Mouse (Mus musculus): ENCODE results near the gene Crybb1. TPM values are rescaled to one million over a fixed set of nuclear protein-coding genes. Genes with fewer than 3 reads are reported as not detected.
A peak's percentile ranks its signal among the peaks of the same experiment; 100 is the strongest.

Crybb1 gene
- total RNA-seq, 2 experiments from 2014 or later, result 16.1 to 17.5 TPM

DNA sequence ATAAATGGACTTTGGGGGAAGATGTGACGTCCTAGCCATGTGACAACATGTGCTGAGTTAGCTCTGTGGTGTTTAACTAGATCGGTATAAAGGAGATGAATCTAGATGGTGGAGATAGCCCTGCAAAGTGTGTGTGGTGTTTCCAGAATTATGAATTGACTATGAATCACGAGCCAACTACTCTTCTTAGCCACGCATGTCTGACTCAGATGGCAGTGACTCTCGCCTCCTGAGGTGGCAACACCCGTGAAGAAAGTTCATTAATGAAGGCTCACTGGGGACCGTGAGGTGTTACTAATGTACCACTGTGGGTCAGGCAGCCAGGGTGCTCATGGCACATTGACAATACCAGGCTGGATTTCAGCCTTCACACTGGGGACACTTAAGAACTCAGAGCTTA is 8.5 kb downstream of the Crybb1 start:
- DNase-seq (ENCODE audit: low spot score in 2 of 2), result no peak

DNA sequence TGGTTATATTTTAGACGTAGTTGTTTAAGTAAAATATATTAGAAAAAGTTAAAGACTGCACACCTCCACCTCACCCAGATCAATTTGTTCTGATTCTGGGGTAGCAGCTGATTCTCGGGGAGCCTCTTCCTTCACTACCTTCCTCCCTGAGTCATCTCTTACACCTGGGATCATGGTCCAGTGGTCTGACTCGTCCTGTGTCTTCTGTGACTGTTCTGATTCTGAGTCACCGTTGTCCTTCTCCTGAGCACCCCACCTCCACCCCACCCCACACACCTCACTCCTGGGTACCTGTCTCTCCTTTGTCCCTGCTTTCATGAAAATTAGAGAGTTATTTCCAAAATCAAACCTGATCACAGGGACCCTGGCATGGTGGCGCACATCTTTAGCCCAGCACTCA is 9.5 kb downstream of the Crybb1 start:
- DNase-seq (ENCODE audit: low spot score in 2 of 2), result no peak

DNA sequence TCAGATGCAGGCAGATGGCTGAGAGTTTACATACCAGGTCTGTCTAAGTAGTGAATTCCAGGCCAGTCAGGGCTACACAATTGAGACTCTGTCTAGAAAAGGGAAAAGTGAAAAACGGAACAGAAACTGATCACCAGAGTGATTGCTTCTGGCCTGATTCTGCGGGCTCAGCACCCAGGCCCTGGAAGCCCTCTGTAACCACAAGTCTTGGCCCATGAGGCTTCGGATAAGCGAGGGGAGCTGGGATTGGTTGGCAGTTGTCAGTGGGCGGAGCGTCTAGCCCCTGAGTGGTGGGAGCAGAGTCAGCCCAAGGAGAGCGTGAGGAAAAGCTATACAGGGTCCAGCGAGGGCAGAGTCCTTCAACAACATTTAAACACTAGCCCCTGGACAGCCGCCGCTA is 9.9 kb downstream of the Crybb1 start:
- DNase-seq (ENCODE audit: low spot score in 2 of 2), result no peak

DNA sequence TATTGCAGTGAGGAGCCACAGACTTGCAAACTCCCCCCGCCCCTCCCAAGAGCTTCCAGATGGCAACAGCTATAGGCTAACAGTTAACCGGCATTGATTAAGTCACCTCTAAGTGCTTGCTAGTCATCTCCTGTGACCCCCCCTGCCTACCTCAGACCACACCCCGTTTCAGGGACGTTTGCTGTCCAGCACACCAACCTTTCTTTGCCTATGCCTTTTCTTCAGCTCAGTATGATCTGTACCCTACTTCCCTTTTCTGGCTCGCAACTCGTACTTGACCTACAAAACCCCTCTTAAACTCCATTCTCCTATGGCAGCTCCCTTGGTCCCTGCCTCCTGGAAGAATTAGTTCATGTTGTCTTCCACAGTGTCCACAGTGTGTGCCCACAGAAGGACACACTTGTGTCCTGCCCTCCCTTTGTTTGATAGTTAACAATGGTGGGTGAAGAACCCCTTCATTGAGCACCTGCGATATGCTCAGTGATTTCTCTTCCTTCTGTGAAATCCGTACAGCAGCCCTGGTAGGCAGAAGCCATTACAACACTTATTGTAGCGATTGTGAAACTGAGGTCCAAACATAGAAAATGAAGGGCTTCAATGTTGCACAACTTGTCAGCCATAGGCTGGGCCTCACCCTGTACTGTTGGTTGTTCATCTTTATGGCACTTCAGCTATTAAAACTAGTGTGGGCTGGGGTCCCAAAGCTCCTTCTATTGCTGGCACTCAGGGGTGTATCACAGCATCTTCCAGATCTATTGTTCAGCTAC is 10.6 kb downstream of the Crybb1 start:
- DNase-seq (ENCODE audit: low spot score in 2 of 2), result no peak

- peak in 1 of 2 experiments; percentile 49 for DNase-seq (ENCODE audit: low spot score in 2 of 2)
Observed at GRCm38 (mm10) chr5:112270764-112271541, 15.3 kb downstream of the Crybb1 start.

- no peak for DNase-seq (ENCODE audit: low spot score in 2 of 2)
Observed at GRCm38 (mm10) chr5:112272934-112273333, 17.3 kb downstream of the Crybb1 start.

GRCm38 (mm10) chr5:112273746-112274463 is 18.3 kb downstream of the Crybb1 start:
- no peak for DNase-seq (ENCODE audit: low spot score in 2 of 2)

GRCm38 (mm10) chr5:112275021-112275804 is 19.6 kb downstream of the Crybb1 start:
- DNase-seq (ENCODE audit: low spot score in 2 of 2), result no peak

DNA sequence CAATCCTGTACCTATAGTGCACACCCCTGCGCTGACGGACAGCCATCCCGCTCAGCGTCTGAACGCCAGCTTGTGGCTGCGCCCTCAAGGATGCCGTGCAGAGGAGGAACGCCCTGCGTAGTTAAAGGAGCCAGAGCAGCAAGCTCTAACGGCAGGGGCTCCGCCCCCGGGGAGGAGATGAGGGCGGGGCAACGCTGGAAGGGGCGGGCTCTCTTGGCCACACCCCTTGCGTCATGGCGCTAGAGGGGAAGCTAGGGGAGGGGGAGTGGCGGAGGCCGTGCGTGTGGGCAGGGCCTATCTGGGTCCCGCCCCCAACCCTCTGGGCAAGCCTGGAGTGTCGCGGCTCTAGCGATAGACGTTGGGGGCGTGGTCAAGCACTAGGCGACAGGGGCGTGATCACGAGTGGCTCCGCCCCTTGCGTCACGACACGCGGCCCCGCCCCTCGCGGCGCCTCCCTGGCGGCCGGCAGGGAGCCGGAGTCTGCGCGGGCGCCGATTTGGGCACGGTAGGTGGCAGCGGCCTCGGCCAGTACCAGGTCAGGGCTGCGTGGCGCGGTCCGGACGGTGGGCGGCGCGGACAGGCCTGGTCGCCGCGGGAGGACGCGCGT is 20.8 kb downstream of the Crybb1 start, which contains the start of gene Tpst2:
TSS of gene Tpst2 (plus strand) at position 425 of the 607 bp plus-strand sequence.
- peak; percentile 100 for DNase-seq (ENCODE audit: low spot score in 2 of 2)

GRCm38 (mm10) chr5:112276907-112277348 is 21.3 kb downstream of the Crybb1 start:
- no peak for DNase-seq (ENCODE audit: low spot score in 2 of 2)

DNA sequence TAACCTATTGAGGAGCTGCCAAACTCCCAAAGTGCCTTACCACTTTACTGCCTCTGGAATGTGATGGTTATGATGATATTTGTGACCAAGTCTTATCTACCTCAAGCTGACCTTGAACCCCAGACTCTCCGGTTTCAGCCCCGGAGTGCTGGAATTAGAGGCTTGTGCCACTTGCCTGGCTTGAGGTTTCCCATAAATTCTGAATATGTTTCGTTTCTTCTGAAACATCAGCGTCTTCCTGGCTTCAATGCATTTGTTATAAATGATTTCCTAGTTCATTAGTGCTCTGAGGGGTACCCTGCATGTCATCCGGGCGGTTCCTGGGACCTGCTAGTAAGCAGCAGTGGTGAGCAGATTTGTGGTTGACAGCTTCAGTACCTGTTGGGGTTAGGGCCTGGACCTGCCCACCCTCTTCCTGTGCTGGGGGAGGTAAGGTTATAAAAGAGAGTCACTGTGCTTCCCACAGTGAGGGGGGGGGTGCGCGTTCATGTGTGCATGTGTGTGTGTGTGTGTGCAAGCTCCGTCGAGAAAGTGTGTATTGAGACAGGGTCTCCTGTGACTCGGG is 22.4 kb downstream of the Crybb1 start:
- no peak for DNase-seq (ENCODE audit: low spot score in 2 of 2)

- no peak for DNase-seq (ENCODE audit: low spot score in 2 of 2)
Observed at GRCm38 (mm10) chr5:112279181-112280021, 23.8 kb downstream of the Crybb1 start.

GRCm38 (mm10) chr5:112280151-112280550 is 24.5 kb downstream of the Crybb1 start:
- no peak for DNase-seq (ENCODE audit: low spot score in 2 of 2)

DNA sequence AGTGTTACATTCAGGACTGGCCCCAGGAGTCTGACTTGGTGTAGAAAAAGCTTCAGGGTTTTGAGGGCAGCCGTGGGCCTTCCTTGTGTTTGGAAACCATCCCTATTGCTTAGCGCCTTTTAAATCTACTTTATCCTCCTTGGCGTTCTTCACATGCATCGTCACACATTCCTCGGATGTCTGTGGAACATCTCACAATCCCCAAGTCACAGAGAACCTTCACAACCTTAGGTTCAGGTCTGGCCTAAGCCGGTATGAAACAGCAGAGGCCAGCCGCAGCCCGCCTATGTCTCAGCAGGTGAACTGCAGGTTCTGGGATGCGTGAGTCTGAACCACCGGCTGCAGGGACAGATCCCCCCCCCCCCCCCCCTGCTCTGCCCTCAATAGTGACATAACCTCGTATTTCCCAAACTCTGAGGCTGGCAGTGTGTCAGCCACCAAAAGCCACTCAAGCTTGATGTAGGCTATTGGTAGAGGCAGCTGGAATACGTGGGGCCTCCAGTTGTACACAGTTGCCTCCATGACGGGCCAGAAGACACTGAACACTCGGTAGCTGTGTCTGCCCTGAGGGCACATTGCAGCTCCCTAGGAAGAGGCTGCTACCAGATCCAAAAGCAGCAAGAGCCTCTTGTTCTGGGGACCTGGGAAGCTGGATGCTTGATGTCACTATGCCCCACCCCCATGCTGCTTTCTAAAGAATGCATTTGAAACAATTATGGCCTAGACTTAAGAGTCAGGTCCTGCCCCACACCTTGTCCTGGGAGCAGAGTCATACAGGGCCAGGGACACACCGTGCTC is 25.4 kb downstream of the Crybb1 start:
- no peak for DNase-seq (ENCODE audit: low spot score in 2 of 2)

DNA sequence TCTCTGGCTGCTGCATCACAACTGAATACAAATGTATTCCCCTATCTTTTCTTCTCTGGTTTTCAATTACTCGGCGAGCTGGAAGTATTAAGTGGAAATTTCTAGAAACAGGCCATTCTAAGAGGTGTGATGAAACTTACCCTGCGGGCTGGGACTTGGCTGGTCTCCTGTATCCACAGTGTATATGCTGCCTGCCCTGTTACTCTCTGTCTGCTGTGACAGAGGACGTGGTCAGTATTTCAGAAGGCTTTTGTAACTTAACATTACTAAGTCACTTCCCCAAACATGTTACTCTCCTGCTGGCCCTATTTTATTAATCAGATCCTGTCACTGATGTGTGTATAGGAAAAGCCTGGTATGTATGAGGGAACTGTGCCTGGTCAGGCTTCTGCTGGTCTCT is 26.1 kb downstream of the Crybb1 start:
- DNase-seq (ENCODE audit: low spot score in 2 of 2), result no peak

GRCm38 (mm10) chr5:112282123-112282779 is 26.6 kb downstream of the Crybb1 start:
- DNase-seq (ENCODE audit: low spot score in 2 of 2), result no peak

- no peak for DNase-seq (ENCODE audit: low spot score in 2 of 2)
Observed at GRCm38 (mm10) chr5:112282780-112283482, 27.3 kb downstream of the Crybb1 start.

Measured in layer of hippocampus, postnatal 14 days (tissue).